Mouse (Mus musculus): Measurements from ENCODE around the gene Rad54l2. TPM values are rescaled to one million over a fixed set of nuclear protein-coding genes. Genes with fewer than 3 reads are reported as not detected.

Rad54l2 gene
- 8.8 and 9.0 TPM in 2 replicates for polyA plus RNA-seq (2015; fragmentation: Nextera tagmentation; extraction: Ambion mirVana)

GRCm38 (mm10) chr9:106788812-106789321, at the start of gene Rad54l2:
Rad54l2 (minus strand) TSS chr9:106789194.
- peak; percentile 95 for ATAC-seq
- H3K9ac ChIP-seq = peak within 1 kb of the TSS; percentile 99
- under 1% methylated on average over 45 of the region's 49 CpGs for WGBS
- peak within 1 kb of the TSS; percentile 89 for H3K4me2 ChIP-seq
- H3K27me3 ChIP-seq = 0 out of 2 replicates have a peak, but pooled peaks cover 3% of the 10 kb centered on the region
- H3K4me1 ChIP-seq = peaks cover 20% of the 10 kb centered on the region
- peak within 1 kb of the TSS; percentile 90 for H3K27ac ChIP-seq
- H3K9me3 ChIP-seq (replicated peaks) = no peaks in the 10 kb centered on the region
- H3K4me3 ChIP-seq = peak within 1 kb of the TSS; percentile 97
- H3K36me3 ChIP-seq (ENCODE audit: poor library complexity, severe bottlenecking) = no peaks in the 10 kb centered on the region

GRCm38 (mm10) chr9:106822381-106823104, 33.5 kb upstream of the Rad54l2 start:
- Histone ChIP-seq H3K36me3 (ENCODE audit: poor library complexity, severe bottlenecking) (no peaks in the 10 kb centered on the region), H3K27me3 (no peaks in the 10 kb centered on the region), H3K4me3 (peak overlapping the region; percentile 87), H3K9ac (peak overlapping the region; percentile 85), H3K27ac (peak overlapping the region; percentile 91), H3K4me2 (peak overlapping the region; percentile 78), H3K9me3 (replicated peaks) (no peaks in the 10 kb centered on the region), H3K4me1 (peaks cover 16% of the 10 kb centered on the region)
- WGBS = 4% methylated on average over 32 of the region's 32 CpGs
- ATAC-seq = peak; percentile 65

GRCm38 (mm10) chr9:106821618-106822380, 32.8 kb upstream of the Rad54l2 start, which contains the start of gene Dcaf1:
Dcaf1 (plus strand) TSS chr9:106821874.
- Histone ChIP-seq H3K4me2 (peak within 1 kb of the TSS; percentile 78), H3K4me3 (peak within 1 kb of the TSS; percentile 87), H3K36me3 (ENCODE audit: poor library complexity, severe bottlenecking) (no peaks in the 10 kb centered on the region), H3K9ac (peak within 1 kb of the TSS; percentile 85), H3K27ac (peak within 1 kb of the TSS; percentile 91), H3K27me3 (no peaks in the 10 kb centered on the region), H3K9me3 (replicated peaks) (no peaks in the 10 kb centered on the region), H3K4me1 (peaks cover 16% of the 10 kb centered on the region)
- peak; percentile 98 for ATAC-seq
- WGBS = under 1% methylated on average over 49 of the region's 71 CpGs

GRCm38 (mm10) chr9:106821050-106821617, 32.1 kb upstream of the Rad54l2 start:
- H3K9ac ChIP-seq = peak overlapping the region; percentile 50
- no peaks in the 10 kb centered on the region for H3K9me3 ChIP-seq (replicated peaks)
- no peaks in the 10 kb centered on the region for H3K27me3 ChIP-seq
- peak overlapping the region; percentile 87 for H3K4me3 ChIP-seq
- ATAC-seq = no peak
- H3K36me3 ChIP-seq (ENCODE audit: poor library complexity, severe bottlenecking) = no peaks in the 10 kb centered on the region
- no peak overlapping the region for H3K27ac ChIP-seq
- peak overlapping the region; percentile 55 for H3K4me2 ChIP-seq
- peaks cover 16% of the 10 kb centered on the region for H3K4me1 ChIP-seq
- 46% methylated on average over 15 of the region's 15 CpGs for whole genome bisulfite sequencing

GRCm38 (mm10) chr9:106819201-106819600, 30.2 kb upstream of the Rad54l2 start:
- H3K4me2 ChIP-seq = no peak overlapping the region
- ATAC-seq = no peak
- no peaks in the 10 kb centered on the region for H3K9me3 ChIP-seq (replicated peaks)
- no peaks in the 10 kb centered on the region for H3K36me3 ChIP-seq (ENCODE audit: poor library complexity, severe bottlenecking)
- peaks cover 16% of the 10 kb centered on the region for H3K4me1 ChIP-seq
- H3K27me3 ChIP-seq = no peaks in the 10 kb centered on the region
- H3K27ac ChIP-seq = no peak overlapping the region
- no peak overlapping the region for H3K9ac ChIP-seq
- WGBS = 94% methylated on average over 1 of the region's 1 CpGs
- H3K4me3 ChIP-seq = no peak overlapping the region

GRCm38 (mm10) chr9:106818191-106818590, 29.2 kb upstream of the Rad54l2 start:
- Histone ChIP-seq H3K4me2 (no peak overlapping the region), H3K4me1 (peaks cover 12% of the 10 kb centered on the region), H3K36me3 (ENCODE audit: poor library complexity, severe bottlenecking) (no peaks in the 10 kb centered on the region), H3K27ac (no peak overlapping the region), H3K27me3 (no peaks in the 10 kb centered on the region), H3K9me3 (replicated peaks) (no peaks in the 10 kb centered on the region), H3K9ac (no peak overlapping the region), H3K4me3 (no peak overlapping the region)
- whole genome bisulfite sequencing = 83% methylated on average over 6 of the region's 6 CpGs
- ATAC-seq = no peak

GRCm38 (mm10) chr9:106806503-106806902, 17.5 kb upstream of the Rad54l2 start:
- H3K4me3 ChIP-seq = no peak overlapping the region
- H3K4me2 ChIP-seq = no peak overlapping the region
- ATAC-seq = no peak
- H3K4me1 ChIP-seq = no peaks in the 10 kb centered on the region
- 83% methylated on average over 4 of the region's 4 CpGs for WGBS
- no peaks in the 10 kb centered on the region for H3K36me3 ChIP-seq (ENCODE audit: poor library complexity, severe bottlenecking)
- H3K9ac ChIP-seq = no peak overlapping the region
- peaks cover 8% of the 10 kb centered on the region for H3K9me3 ChIP-seq (replicated peaks)
- no peaks in the 10 kb centered on the region for H3K27me3 ChIP-seq
- no peak overlapping the region for H3K27ac ChIP-seq

GRCm38 (mm10) chr9:106790831-106791230, 1.8 kb upstream of the Rad54l2 start:
- no peak overlapping the region for H3K4me3 ChIP-seq
- WGBS = 75% methylated on average over 6 of the region's 6 CpGs

GRCm38 (mm10) chr9:106789363-106789762, 369 bp upstream of the Rad54l2 start:
- peak overlapping the region; percentile 89 for H3K4me2 ChIP-seq
- no peaks in the 10 kb centered on the region for H3K9me3 ChIP-seq (replicated peaks)
- 0 out of 2 replicates have a peak, but pooled peaks cover 3% of the 10 kb centered on the region for H3K27me3 ChIP-seq
- peaks cover 20% of the 10 kb centered on the region for H3K4me1 ChIP-seq
- ATAC-seq = peak; percentile 20; the same call in 1 of the 2 replicates
- WGBS = 15% methylated on average over 10 of the region's 10 CpGs
- H3K4me3 ChIP-seq = peak overlapping the region; percentile 97
- peak overlapping the region; percentile 99 for H3K9ac ChIP-seq
- peak overlapping the region; percentile 90; the same call in 1 of the 2 replicates for H3K27ac ChIP-seq
- no peaks in the 10 kb centered on the region for H3K36me3 ChIP-seq (ENCODE audit: poor library complexity, severe bottlenecking)

More at GRCm38 (mm10) chr9:106790831-106791230, 1.8 kb upstream of the Rad54l2 start:
- no peaks in the 10 kb centered on the region for H3K36me3 ChIP-seq (ENCODE audit: poor library complexity, severe bottlenecking)
- H3K4me2 ChIP-seq = no peak overlapping the region
- no peak for ATAC-seq
- H3K27ac ChIP-seq = no peak overlapping the region
- H3K4me1 ChIP-seq = peaks cover 20% of the 10 kb centered on the region
- no peaks in the 10 kb centered on the region for H3K9me3 ChIP-seq (replicated peaks)
- 0 out of 2 replicates have a peak, but pooled peaks cover 3% of the 10 kb centered on the region for H3K27me3 ChIP-seq
- H3K9ac ChIP-seq = no peak overlapping the region

GRCm38 (mm10) chr9:106787979-106788811, 799 bp downstream of the Rad54l2 start:
- Histone ChIP-seq H3K4me3 (peak overlapping the region; percentile 97), H3K36me3 (ENCODE audit: poor library complexity, severe bottlenecking) (no peaks in the 10 kb centered on the region), H3K9me3 (replicated peaks) (no peaks in the 10 kb centered on the region), H3K27ac (peak overlapping the region; percentile 90), H3K9ac (peak overlapping the region; percentile 99), H3K4me1 (peaks cover 20% of the 10 kb centered on the region), H3K27me3 (0 out of 2 replicates have a peak, but pooled peaks cover 3% of the 10 kb centered on the region), H3K4me2 (peak overlapping the region; percentile 89)
- WGBS = 7% methylated on average over 23 of the region's 23 CpGs
- peak; percentile 30; the same call in 1 of the 2 replicates for ATAC-seq

- ATAC-seq = no peak
- H3K4me3 ChIP-seq = no peak overlapping the region
- no peaks in the 10 kb centered on the region for H3K27me3 ChIP-seq
- H3K4me2 ChIP-seq = no peak overlapping the region
- H3K4me1 ChIP-seq = peaks cover 20% of the 10 kb centered on the region
- no peaks in the 10 kb centered on the region for H3K9me3 ChIP-seq (replicated peaks)
- H3K9ac ChIP-seq = no peak overlapping the region
- WGBS = 92% methylated on average over 3 of the region's 3 CpGs
- no peaks in the 10 kb centered on the region for H3K36me3 ChIP-seq (ENCODE audit: poor library complexity, severe bottlenecking)
- H3K27ac ChIP-seq = no peak overlapping the region
These were observed 3.8 kb downstream of the Rad54l2 start for GRCm38 (mm10) chr9:106785206-106785605.
